Mouse (Mus musculus): Measurements from ENCODE around the gene Wdr54.

The Wdr54 gene

DNA sequence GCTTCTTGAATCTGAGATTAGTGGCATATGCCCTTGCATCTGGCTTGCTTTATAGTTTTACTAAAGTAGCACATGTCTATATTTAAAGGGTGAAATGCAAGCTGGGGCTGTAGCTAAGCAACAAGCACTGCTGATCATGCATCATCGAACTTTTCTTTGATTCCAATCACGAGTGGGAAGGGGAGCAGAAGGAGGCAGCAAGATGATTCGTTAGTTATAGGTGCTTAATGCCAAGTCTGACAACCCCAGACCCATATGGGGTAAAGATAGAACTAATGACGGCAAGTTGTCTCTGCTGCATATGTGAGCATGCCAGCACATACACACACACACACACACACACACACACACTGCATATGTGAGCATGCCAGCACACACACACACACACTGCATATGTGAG lies 52.0 kb downstream of the Wdr54 start:
- WGBS = 33% methylated on average over 4 of the region's 4 CpGs

DNA sequence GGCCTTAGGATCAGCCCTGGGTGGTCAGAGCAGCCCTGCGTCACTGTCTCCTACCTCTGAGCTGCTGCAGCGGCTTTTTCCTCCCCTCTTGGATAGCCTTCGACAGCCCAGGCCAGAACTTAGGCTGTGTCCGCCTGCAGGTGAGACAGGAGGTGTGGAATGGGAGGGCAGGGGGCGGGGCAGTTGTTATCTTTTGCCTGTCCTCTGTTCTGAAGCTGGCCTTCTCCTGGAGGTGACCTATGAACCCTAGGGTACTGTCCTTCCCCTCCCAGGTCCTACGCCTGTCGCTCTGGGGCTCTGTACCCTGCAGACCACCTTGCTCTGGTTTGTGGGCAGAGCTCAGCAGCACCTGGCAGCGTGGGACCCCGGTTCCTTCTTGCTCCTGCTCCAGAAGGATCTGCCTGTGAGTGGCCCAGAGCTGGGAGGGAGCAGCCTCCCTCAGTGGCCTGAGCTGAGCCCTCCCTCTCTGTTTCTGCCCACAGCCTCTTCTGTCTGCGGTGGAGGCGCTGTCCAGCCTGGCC lies 53.0 kb downstream of the Wdr54 start:
- WGBS = 52% methylated on average over 11 of the region's 11 CpGs

DNA sequence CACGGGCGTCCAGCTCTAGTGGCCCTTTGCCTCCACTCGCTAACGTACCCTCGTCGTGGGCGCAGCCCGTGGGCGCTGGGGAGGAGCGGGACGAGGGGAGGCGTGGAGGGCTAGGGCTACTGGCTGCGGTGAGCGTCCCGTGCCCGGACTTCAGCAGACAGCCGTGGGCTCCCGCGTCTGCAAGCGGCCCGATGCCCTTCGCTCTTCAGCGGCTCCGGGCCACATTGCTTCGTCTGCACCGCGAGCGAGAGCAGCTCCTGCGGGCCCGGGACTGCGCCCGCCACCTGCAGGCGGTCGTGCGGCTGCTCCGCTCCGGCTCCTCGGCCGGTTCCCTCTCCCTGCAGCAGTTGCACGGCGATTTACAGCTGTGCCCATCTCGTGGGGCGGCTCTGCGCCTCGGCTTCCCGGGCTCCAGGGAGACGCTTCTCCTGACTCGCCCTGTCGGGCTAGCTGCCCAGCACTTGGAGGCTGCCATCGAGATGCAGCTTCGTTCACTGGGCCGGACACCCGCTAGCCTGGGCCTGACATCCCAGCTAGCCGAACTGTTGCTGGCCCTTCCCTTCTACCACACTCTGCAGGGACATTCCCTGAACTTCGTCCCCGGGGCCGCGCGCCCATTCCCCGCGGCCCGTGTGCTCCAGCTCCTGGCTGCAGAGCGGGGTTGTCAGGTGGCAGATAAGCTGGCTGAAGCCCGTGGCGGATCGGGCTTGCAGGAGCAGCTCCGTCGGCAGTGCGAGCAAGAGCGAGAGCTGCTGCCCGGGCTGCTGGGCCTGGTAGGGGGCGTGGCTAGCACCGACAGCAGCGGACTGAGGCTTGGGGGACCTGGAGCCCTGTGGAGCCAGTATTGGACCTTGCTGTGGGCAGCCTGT lies 54.3 kb downstream of the Wdr54 start:
- under 1% methylated on average over 74 of the region's 74 CpGs for WGBS

DNA sequence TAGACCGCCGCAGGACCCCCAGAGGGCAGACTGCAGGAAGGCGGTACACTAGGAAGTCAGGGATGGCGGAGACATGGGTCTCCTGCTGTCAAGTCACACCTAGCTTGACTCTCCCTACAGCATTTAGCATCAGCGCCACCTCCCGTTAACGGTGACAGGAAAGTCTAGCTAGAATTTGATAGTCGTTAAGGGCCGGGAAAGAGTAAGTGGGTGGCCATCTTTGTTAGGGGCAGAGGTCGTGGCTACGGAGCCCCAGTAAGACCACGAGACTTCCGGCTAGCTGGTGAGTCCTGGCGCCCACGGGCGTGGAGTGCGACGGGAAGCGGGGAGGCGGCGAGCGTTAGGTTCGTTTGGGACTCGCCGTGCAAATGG lies 54.9 kb downstream of the Wdr54 start, which contains the start of the genes Ccdc142 and Gm42688:
TSS of gene Ccdc142 (plus strand) at position 286 of the 372 bp plus-strand sequence.
TSS of gene Gm42688 (plus strand) at position 302 of the 372 bp plus-strand sequence.
- 1% methylated on average over 25 of the region's 25 CpGs for WGBS

Measured in cerebral cortex, adult 2 months (tissue).